5 mouse cellular contexts compared by ENCODE assay signal in genomic region chrX:153334140-153334539, GRCm38 (mm10).
DNase-seq lines count a peak whose midpoint lies in the region; ATAC-seq and TF ChIP-seq lines count a peak whose summit lies in the region.
"Not testable (repeated sequence)": the region's sequence is repeated elsewhere in the genome, so short reads cannot be mapped to it uniquely, and the experiment has no call there.

No protein-coding gene starts in this region.

- not testable (repeated sequence) for H3K9ac ChIP-seq in liver, embryonic 12.5 days; liver, embryonic 14.5 days (replicated peaks); liver, embryonic 16.5 days (ENCODE audit: low read depth, low read length)

- not testable (repeated sequence) for H3K36me3 ChIP-seq in liver, embryonic 12.5 days; liver, embryonic 14.5 days (replicated peaks; ENCODE audit: control insufficient read depth, insufficient read depth, low read depth); liver, embryonic 16.5 days (ENCODE audit: control insufficient read depth, insufficient read depth)

- peak; percentile 6 for DNase-seq in c-Kit-positive CD71-positive TER-119-positive erythroid progenitor cells, embryonic 14.5 days (ENCODE audit: low spot score)
- DNase-seq in liver, embryonic 14.5 days (ENCODE audit: low read depth in 3 of 3, low spot score in 3 of 3) = peak; percentile 2 to 22 (median 15)

- not testable (repeated sequence) for H3K4me2 ChIP-seq in liver, embryonic 12.5 days; liver, embryonic 14.5 days (ENCODE audit: low read depth); liver, embryonic 16.5 days (ENCODE audit: low read depth, low read length)

- ATAC-seq in liver, embryonic 12.5 days = peak; percentile 79
- peak; percentile 83; the same call in 1 of the 2 replicates for ATAC-seq in liver, embryonic 14.5 days (ENCODE audit: insufficient read depth)
- peak; percentile 78 for ATAC-seq in liver, embryonic 16.5 days (ENCODE audit: low read depth)
- ATAC-seq in megakaryocyte-erythroid progenitor cell, adult 5-6 weeks (replicated peaks; ENCODE audit: low FRiP score, low TSS enrichment, poor library complexity, severe bottlenecking) = peak; percentile 59; the same call in 1 of the 2 replicates

- 36% methylated on average over 3 of the region's 3 CpGs for WGBS in liver, embryonic 12.5 days (ENCODE audit: insufficient replicate concordance)
- WGBS in liver, embryonic 14.5 days (ENCODE audit: insufficient replicate concordance) = 35% methylated on average over 3 of the region's 3 CpGs
- 38% methylated on average over 3 of the region's 3 CpGs for WGBS in liver, embryonic 16.5 days (ENCODE audit: insufficient replicate concordance)

- not testable (repeated sequence) for H3K9me3 ChIP-seq in liver, embryonic 12.5 days (replicated peaks); liver, embryonic 14.5 days (ENCODE audit: control insufficient read depth, low read length); liver, embryonic 16.5 days (replicated peaks; ENCODE audit: control insufficient read depth, low read length)

- not testable (repeated sequence) for H3K4me3 ChIP-seq in liver, embryonic 12.5 days; liver, embryonic 14.5 days (ENCODE audit: insufficient read depth in 1 of 2, low read depth in 2 of 2, low read length in 2 of 2); liver, embryonic 16.5 days (ENCODE audit: low read depth, low read length)

- TF ChIP-seq CTCF in liver, embryonic 14.5 days (IDR thresholded peaks at IDR 0.05; ENCODE audit: low read depth) = not testable (repeated sequence)

- not testable (repeated sequence) for H3K27ac ChIP-seq in liver, embryonic 12.5 days; liver, embryonic 14.5 days; liver, embryonic 16.5 days (ENCODE audit: low read length)

- not testable (repeated sequence) for TF ChIP-seq EP300 in liver, embryonic 14.5 days (IDR thresholded peaks at IDR 0.05; ENCODE audit: low read depth)

- not testable (repeated sequence) for H3K27me3 ChIP-seq in liver, embryonic 12.5 days (replicated peaks); liver, embryonic 14.5 days (ENCODE audit: control insufficient read depth, insufficient read depth, low read length); liver, embryonic 16.5 days (ENCODE audit: control insufficient read depth, insufficient read depth, low read depth, low read length)

- H3K4me1 ChIP-seq in liver, embryonic 12.5 days; liver, embryonic 14.5 days (replicated peaks; ENCODE audit: control insufficient read depth in 2 of 2, insufficient read depth in 2 of 2, low read length in 1 of 2); liver, embryonic 16.5 days (ENCODE audit: control insufficient read depth, low read depth, low read length): not testable (repeated sequence)
